Mouse (Mus musculus): ENCODE data around the gene Rpl9-ps6.

GRCm38 (mm10) chr19:32497411-32497810 is 31.0 kb upstream of the Rpl9-ps6 start:
- no peak for TF ChIP-seq POLR2A (IDR thresholded peaks at IDR 0.05; ENCODE audit: borderline replicate concordance, extremely low read depth, insufficient read depth, insufficient read length, poor library complexity, severe bottlenecking)
- TF ChIP-seq CTCF (IDR thresholded peaks at IDR 0.05; ENCODE audit: borderline replicate concordance, extremely low read depth, insufficient read depth, insufficient read length), result no peak

Measured in brain, embryonic 14.5 days (tissue).